Mouse (Mus musculus) myocyte (in vitro differentiated cells): ENCODE data around the gene Uvrag.
A peak's percentile ranks its signal among the peaks of the same experiment; 100 is the strongest.

Experiments used
- CEBPB ChIP-seq: IDR thresholded peaks from 2 replicates; pipeline ENCODE4 v1.6.1; 2011; ENCODE audit warnings: mild to moderate bottlenecking, moderate library complexity; ENCODE audit not compliant: poor library complexity, insufficient read depth, severe bottlenecking
- E2F4 ChIP-seq: IDR thresholded peaks from one replicate; pipeline ENCODE4 v1.6.1; 2011; ENCODE audit warnings: mild to moderate bottlenecking, control low read depth, moderate library complexity; ENCODE audit not compliant: insufficient read depth
- MAX ChIP-seq: IDR thresholded peaks from one replicate; pipeline ENCODE4 v1.6.1; 2011; ENCODE audit warnings: low read depth, mild to moderate bottlenecking, control low read depth
- MYOD1 ChIP-seq, 3 experiments: IDR thresholded peaks; one replicate each; pipeline ENCODE4 v1.6.1; 2011; ENCODE audit warnings: control low read depth in 2 of 3, low read depth in 2 of 3, mild to moderate bottlenecking in 2 of 3, moderate library complexity in 1 of 3; ENCODE audit not compliant: insufficient read length in 2 of 3, control insufficient read depth in 1 of 3
- MYOG ChIP-seq, 3 experiments: IDR thresholded peaks; one replicate each; pipeline ENCODE4 v1.6.1; 2011; ENCODE audit warnings: control low read depth in 2 of 3, low read depth in 2 of 3, mild to moderate bottlenecking in 2 of 3; ENCODE audit not compliant: insufficient read length in 2 of 3, control insufficient read depth in 1 of 3, insufficient read depth in 1 of 3
- POLR2A ChIP-seq: IDR thresholded peaks from one replicate; pipeline ENCODE4 v1.6.1; 2011; ENCODE audit warnings: low read depth, mild to moderate bottlenecking, control low read depth, moderate library complexity; ENCODE audit not compliant: insufficient read length
- POLR2AphosphoS2 ChIP-seq: IDR thresholded peaks from one replicate; pipeline ENCODE4 v1.6.1; 2011; ENCODE audit warnings: low read depth, control low read depth; ENCODE audit not compliant: insufficient read length
- REST ChIP-seq: IDR thresholded peaks from one replicate; pipeline ENCODE4 v1.6.1; 2011; ENCODE audit warnings: mild to moderate bottlenecking, control low read depth, moderate library complexity; ENCODE audit not compliant: insufficient read depth, insufficient read length
- SRF ChIP-seq: IDR thresholded peaks from one replicate; pipeline ENCODE4 v1.6.1; 2011; ENCODE audit warnings: low read depth; ENCODE audit not compliant: control insufficient read depth, insufficient read length
- TCF12 ChIP-seq: IDR thresholded peaks from one replicate; pipeline ENCODE4 v1.6.1; 2011; ENCODE audit warnings: mild to moderate bottlenecking, control low read depth; ENCODE audit not compliant: poor library complexity, insufficient read depth, severe bottlenecking
- TCF3 ChIP-seq: IDR thresholded peaks from one replicate; pipeline ENCODE4 v1.6.1; 2011; ENCODE audit warnings: low read depth, control low read depth; ENCODE audit not compliant: insufficient read length
- USF1 ChIP-seq: IDR thresholded peaks from one replicate; pipeline ENCODE4 v1.6.1; 2011; ENCODE audit warnings: low read depth, mild to moderate bottlenecking, control low read depth, moderate library complexity

DNA sequence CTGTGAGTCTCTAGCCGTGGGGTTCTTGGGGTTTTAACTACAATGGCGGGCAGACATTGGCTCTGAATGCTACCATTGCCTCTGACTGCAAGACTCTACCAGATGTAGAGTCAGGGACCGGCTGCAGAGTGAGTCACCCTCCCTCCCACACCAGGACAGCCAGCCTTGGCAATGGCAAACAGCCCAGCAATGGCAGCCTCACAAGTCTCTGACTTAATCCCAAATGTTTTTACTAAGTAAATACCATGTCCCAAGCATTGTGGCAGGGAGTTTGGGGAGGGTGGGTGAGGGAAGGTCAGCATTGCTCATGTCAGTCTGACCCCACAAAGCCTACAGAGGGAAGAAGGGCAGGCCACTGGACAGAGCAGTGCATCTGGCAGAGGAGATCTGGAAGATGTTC is 55.7 kb downstream of the Uvrag start:
- TF ChIP-seq MYOG (IDR thresholded peaks at IDR 0.05; ENCODE audit: control insufficient read depth in 1 of 3, insufficient read depth in 1 of 3, insufficient read length in 2 of 3, low read depth in 2 of 3) (peak in 2 of 3 experiments; percentile 34 to 70), POLR2A (no peak), CEBPB (no peak), TCF12 (no peak), POLR2AphosphoS2 (no peak), USF1 (no peak), REST (no peak), MAX (no peak), E2F4 (no peak), SRF (no peak), MYOD1 (IDR thresholded peaks at IDR 0.05; ENCODE audit: control insufficient read depth in 1 of 3, insufficient read length in 2 of 3, low read depth in 2 of 3) (peak in 2 of 3 experiments; percentile 75 to 77), TCF3 (no peak)
